Mouse (Mus musculus): ENCODE results near the gene Omp. TPM values are rescaled to one million over a fixed set of nuclear protein-coding genes. Genes with fewer than 3 reads are reported as not detected.

Gene Omp
- total RNA-seq, 2 experiments from 2014 or later: 0.21 to 0.27 TPM

- peak; percentile 46 for DNase-seq
Observed at GRCm38 (mm10) chr7:98141206-98141605, 4.1 kb downstream of the Omp start.

- DNase-seq: peak; percentile 46
Observed at GRCm38 (mm10) chr7:98140597-98140996, 4.7 kb downstream of the Omp start.

- no peak for DNase-seq
Observed at GRCm38 (mm10) chr7:98139216-98139615, 6.1 kb downstream of the Omp start.

GRCm38 (mm10) chr7:98137995-98138394 is 7.3 kb downstream of the Omp start:
- no peak for DNase-seq

- DNase-seq: no peak
Observed at GRCm38 (mm10) chr7:98137583-98137982, 7.7 kb downstream of the Omp start.

GRCm38 (mm10) chr7:98131751-98132150 is 13.6 kb downstream of the Omp start:
- no peak for DNase-seq

- peak; percentile 62 for DNase-seq
Observed at GRCm38 (mm10) chr7:98125473-98125872, 19.8 kb downstream of the Omp start.

GRCm38 (mm10) chr7:98124701-98125100 is 20.6 kb downstream of the Omp start:
- no peak for DNase-seq

GRCm38 (mm10) chr7:98121673-98122072 is 23.6 kb downstream of the Omp start:
- no peak for DNase-seq

GRCm38 (mm10) chr7:98121241-98121640 is 24.1 kb downstream of the Omp start:
- no peak for DNase-seq

GRCm38 (mm10) chr7:98120325-98120724 is 25.0 kb downstream of the Omp start:
- DNase-seq: peak; percentile 70

- DNase-seq: no peak
Observed at GRCm38 (mm10) chr7:98119961-98120232, 25.4 kb downstream of the Omp start.

GRCm38 (mm10) chr7:98119179-98119960 is 25.9 kb downstream of the Omp start, which contains the start of gene Myo7a:
Myo7a (minus strand) TSS chr7:98119524.
- no peak for DNase-seq

- peak; percentile 85 for DNase-seq
Observed at GRCm38 (mm10) chr7:98117012-98117660, 28.2 kb downstream of the Omp start.

GRCm38 (mm10) chr7:98114656-98115055 is 30.6 kb downstream of the Omp start:
- DNase-seq: no peak

GRCm38 (mm10) chr7:98111233-98111632 is 34.1 kb downstream of the Omp start:
- no peak for DNase-seq

- DNase-seq: no peak
Observed at GRCm38 (mm10) chr7:98109771-98110170, 35.5 kb downstream of the Omp start.

- no peak for DNase-seq
Observed at GRCm38 (mm10) chr7:98108636-98109430, 36.5 kb downstream of the Omp start.

GRCm38 (mm10) chr7:98106272-98106671 is 39.0 kb downstream of the Omp start:
- DNase-seq: no peak

GRCm38 (mm10) chr7:98104481-98105435 is 40.5 kb downstream of the Omp start:
- DNase-seq: no peak

GRCm38 (mm10) chr7:98103942-98104292 is 41.4 kb downstream of the Omp start:
- DNase-seq: no peak

Data from gastrocnemius, postnatal 10 days (tissue).